Mouse (Mus musculus): ENCODE results near the gene Hinfp.

The Hinfp gene

GRCm38 (mm10) chr9:44256213-44256612 is 49.3 kb downstream of the Hinfp start:
- no peak for DNase-seq (ENCODE audit: low spot score)

- no peak for DNase-seq (ENCODE audit: low spot score)
Observed at GRCm38 (mm10) chr9:44255136-44255521, 50.3 kb downstream of the Hinfp start.

- no peak for DNase-seq (ENCODE audit: low spot score)
Observed at GRCm38 (mm10) chr9:44254508-44255135, 50.8 kb downstream of the Hinfp start.

- no peak for DNase-seq (ENCODE audit: low spot score)
Observed at GRCm38 (mm10) chr9:44253441-44253840, 52.0 kb downstream of the Hinfp start.

- no peak for DNase-seq (ENCODE audit: low spot score)
Observed at GRCm38 (mm10) chr9:44251314-44251713, 54.2 kb downstream of the Hinfp start, which contains the start of gene Pdzd3. TSS of gene Pdzd3 (minus strand) at chr9:44251471.

- DNase-seq (ENCODE audit: low spot score) = peak; percentile 40
Observed at GRCm38 (mm10) chr9:44250445-44250844, 55.0 kb downstream of the Hinfp start.

GRCm38 (mm10) chr9:44249181-44250146 is 56.0 kb downstream of the Hinfp start:
- peak; percentile 79 for DNase-seq (ENCODE audit: low spot score)

GRCm38 (mm10) chr9:44247907-44248306 is 57.6 kb downstream of the Hinfp start:
- no peak for DNase-seq (ENCODE audit: low spot score)

GRCm38 (mm10) chr9:44243621-44244020 is 61.9 kb downstream of the Hinfp start:
- DNase-seq (ENCODE audit: low spot score) = no peak

Data from layer of hippocampus, adult 11-12 months (tissue).